Mouse (Mus musculus) frontal cortex, adult (tissue): Measurements from ENCODE around the gene Tmem209.

Source experiments
- ATAC-seq: cut with Nextera tagmentation; 2 replicates; pipeline ENCODE4 v1.9.2; 2017; ENCODE audit warnings: mild to moderate bottlenecking, moderate library complexity, mixed read lengths; ENCODE audit not compliant: low TSS enrichment

The Tmem209 gene

DNA sequence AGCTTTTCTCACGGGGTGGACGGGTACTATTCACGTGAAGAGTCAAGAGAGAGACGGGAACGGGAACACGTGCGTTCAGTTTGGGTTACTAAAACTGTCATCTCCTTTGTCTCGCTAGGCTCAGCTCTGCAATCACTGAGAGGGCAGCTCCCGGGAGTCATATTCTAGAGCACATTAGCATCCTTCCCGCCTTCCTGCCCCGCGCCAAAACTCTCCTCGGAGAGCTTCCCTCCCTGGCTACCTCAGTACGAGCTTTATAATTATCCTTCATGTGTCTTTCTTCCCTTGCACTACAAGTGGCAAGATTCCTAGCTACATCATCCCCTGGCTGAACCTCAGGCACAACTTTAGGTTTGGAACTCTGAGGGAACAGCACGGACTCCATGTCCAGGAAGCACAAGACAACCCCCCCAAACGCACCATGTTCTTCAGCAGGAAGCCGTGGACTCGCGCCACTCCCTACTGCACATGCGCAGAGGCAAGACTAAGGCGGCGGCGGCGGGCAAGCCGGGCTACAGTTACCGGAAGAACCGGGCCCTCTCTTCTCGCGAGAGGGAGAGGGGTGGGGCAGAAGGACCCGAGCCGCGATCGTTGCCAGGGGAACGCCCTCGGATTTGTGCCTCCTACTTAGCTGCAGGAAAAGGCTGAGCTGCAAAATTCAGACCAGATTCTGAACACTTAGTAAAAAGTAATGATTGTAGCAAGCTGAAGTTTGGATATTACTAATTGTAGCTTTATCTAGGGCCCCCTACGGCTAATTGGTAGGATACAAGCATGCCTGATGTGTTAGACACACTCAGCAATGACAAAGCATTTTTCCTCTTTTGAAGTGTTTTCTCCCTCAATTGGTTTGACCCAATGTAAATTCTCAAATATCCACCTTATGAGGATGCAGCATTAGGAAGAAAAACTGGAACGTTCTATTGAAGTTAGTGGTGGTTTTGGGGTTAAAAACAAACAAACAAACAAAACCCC lies at the start of gene Tmem209, which contains the start of gene Ssmem1:
TSS of gene Tmem209 (minus strand) at position 519 of the 975 bp plus-strand sequence.
TSS of gene Ssmem1 (plus strand) at position 585 of the 975 bp plus-strand sequence.
- ATAC-seq: peak; percentile 100

DNA sequence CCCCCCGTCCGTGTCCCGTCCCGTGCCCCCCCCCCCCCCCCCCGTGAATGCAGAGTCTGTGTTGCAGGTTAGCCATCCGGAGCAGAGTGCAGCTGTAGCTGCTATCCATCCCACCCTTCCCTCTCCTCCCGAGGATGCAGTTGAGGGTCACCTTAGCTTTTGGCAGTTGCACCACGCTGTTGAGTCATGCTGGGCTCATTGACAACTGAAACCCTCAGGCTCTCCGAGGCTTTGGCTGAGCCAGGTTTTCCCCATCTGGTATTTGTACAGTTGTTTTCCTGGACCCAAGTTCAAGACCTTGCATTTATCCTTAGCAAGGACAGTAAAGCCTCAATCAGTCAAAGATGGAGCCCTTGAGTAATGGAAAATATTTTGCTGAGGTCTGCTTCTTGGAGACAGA lies 46.5 kb upstream of the Tmem209 start:
- no peak for ATAC-seq

DNA sequence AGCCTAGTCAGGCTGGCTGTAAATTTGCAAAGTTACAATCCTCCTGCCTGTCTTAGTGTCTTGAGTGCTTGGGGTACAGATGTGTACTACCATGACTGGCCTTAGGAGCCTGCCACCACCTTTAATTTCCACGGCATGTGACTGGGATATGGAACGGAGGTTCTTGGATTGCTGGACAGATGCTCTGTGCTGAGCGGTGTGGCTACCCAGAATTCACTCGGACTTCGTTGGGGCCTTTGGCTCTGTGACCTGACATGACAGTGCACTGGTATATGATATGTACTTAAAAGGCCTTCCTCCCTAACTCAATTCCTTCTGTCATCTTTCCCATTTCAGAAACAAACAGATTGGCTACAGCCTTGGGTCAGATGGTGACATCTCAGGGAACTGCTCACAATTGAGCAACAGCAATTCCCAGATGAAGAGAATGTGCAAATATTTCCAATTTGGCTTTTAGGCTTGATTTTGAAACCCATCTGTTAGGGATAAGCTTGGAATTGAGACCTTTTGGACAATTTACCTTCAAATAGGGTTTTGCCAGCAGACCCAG lies 45.1 kb upstream of the Tmem209 start:
- no peak for ATAC-seq

DNA sequence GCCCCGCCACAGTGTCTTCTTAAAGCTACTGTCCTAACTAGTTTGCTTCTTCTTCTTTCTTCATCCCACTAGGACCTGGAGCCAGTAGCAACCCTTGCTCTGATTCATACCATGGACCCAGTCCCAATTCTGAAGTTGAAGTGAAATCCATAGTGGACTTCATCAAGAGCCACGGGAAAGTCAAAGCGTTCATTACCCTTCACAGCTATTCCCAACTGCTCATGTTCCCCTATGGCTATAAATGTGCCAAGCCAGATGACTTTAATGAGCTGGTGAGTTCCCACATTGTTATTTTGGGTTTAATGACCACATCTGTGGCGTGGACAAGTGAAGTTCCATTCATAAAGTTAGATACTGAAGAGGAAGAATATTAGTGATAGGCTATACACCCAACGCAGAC lies 44.5 kb upstream of the Tmem209 start:
- ATAC-seq: no peak

DNA sequence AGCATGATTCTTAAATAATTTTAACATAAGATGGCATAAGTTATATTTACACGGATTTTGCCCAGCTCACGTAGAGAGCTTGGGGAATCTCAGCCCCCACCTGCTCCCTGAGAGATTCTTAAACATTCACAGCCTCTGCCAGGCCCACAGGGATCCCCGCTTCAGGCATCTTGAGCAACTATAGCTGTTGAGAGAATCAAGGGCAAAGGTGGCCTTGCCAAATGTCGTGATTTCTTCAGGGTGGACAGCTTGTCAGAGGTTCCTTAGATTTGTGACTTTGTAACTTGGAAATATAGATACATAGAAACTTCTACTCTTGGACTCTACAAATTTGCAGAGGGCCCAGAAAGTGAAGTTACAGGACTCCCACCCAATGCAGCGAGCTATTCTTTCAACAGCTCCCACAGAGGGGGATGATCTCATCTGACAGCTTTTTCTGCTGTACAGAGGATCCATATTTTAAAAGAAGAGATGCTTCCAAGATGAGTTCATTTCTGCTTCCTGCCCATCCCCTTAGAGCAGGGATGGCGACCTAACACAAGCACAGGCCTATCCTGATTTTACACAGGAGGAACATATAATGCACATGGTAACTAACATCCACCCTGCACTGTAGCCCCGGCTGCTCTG lies 43.9 kb upstream of the Tmem209 start:
- ATAC-seq: peak; percentile 51; the same call in 1 of the 2 replicates

DNA sequence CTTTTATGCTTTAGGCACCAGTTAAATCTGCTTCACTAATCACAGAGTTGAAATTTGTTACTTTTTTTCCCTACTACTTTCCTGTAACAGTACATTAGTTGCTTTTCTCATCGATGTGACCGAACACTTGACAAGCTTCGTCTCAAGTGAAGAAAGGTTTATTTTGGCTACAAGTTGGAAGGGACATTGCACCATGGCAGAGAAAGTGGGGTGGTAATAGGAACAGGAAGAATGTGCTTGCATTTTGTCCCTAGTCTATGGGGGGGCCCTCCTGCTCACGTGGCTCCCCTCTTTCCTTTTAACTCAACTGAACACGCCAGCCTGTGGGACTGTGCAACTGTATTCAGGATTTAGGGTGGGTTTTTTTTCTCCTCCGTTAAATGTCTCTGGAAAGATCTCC lies 43.0 kb upstream of the Tmem209 start:
- ATAC-seq: no peak

DNA sequence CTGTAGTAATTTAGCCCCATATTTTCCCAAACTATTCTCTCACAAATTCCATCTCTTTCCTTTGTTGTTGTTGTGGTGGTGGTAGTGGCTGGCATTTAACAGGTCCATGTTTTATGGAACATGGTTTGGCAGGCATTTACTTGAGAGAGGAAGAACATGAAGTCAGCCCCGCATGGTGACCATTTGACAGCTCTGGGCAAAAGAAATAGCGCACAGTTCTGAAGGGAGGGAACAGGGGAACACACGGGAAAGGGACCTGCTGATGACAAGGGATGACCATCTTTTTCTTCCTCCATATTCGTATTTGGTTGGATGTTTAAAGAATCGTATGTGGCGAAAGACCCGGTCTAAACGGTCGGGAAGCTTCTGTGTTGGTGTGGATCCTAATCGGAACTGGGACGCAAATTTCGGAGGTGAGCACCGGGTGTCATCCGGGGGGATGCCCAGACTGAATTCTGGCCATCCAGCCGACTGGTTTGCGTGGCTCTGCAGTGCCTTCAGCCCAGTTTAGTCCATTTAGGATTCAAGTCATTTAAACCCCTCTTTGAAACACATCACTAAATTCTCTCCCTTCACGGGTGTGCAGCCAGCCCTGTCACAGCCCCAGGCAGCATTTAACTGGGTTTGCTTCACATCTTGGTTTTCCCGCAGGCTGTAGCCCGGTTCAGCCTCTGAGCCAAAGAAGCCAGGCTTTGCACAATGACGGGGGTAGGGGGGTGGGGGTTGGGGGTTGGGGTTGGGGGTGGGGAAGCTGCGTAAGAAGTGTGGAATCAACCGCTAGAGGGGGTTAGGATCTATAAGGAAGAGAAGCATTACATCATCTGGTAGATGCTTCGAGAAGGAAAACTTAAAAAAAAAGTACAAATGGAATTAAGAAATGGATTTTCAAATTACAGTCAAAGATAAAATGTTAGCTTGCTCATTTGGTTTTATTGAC lies 42.3 kb upstream of the Tmem209 start:
- ATAC-seq: 0 out of 2 replicates have a peak, but pooled peaks have one; percentile 38

DNA sequence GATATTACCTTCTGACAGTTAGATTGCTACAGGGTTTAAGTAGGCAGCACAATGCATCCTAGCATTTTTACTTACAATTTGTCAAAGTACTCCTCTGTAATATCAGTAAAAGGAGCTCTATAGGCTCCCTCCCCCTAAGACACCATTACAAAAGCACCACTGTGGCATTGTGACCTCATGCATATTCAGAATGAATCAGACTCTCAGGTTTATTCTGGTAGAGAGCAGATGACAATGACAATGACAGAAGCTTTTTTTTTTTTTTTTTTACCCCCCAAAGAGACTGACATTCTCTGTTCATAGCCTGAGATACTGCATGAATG lies 41.6 kb upstream of the Tmem209 start:
- peak; percentile 11; the same call in 1 of the 2 replicates for ATAC-seq

DNA sequence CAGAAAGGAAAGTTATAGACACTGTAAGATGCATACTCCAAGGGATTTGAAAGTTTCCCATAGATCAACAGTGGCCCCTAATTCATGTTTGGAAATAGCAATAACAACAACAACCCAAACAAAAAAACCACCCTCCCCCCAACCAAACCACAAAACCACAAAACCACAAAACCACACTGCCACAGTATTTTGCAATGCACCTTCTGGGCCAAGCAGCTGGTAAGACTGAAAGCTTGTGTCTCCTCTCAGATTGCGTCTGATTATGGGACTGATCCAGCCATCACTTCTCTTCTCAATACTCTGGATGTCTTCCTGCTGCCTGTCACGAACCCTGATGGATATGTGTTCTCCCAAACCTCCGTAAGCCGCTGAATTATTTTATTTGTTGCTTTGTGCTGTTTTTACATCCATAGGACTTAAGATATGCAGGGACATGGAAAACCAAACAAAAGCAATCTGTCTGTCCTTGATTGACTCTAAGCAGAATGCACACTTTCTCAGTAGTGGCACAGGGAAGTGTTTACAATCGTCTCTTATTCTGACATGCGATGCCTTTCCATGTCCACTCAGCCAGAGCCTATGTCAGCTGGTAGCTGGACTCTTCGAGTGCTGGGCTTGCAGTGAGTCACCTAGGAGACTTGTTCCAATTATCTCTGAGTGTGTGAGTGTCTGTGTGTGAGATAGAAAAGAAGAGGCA lies 41.1 kb upstream of the Tmem209 start:
- peak; percentile 2; the same call in 1 of the 2 replicates for ATAC-seq

DNA sequence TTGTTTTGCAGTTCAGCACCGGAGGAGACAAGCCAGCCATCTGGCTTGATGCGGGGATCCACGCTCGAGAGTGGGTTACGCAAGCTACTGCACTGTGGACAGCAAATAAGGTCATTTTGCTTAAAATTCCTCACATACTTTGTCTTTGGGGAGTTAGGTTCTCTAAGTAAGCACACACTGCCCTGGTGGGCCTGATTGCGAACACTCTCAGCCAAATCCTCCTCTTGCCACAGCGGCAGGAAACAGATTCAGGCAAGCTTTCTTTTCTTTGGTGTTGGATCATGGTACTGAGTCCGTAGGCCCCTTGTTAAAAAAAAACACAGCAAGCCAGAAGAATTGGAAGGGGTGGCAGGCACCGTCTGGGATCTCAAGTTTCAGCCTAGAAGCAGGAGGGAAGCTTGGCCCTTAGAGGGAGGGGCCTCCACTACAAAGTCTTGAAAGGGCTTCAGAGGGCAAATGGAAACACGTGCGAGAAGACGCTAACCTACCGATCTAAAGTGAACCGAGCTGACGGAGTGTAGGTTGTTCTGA lies 39.7 kb upstream of the Tmem209 start:
- no peak for ATAC-seq

DNA sequence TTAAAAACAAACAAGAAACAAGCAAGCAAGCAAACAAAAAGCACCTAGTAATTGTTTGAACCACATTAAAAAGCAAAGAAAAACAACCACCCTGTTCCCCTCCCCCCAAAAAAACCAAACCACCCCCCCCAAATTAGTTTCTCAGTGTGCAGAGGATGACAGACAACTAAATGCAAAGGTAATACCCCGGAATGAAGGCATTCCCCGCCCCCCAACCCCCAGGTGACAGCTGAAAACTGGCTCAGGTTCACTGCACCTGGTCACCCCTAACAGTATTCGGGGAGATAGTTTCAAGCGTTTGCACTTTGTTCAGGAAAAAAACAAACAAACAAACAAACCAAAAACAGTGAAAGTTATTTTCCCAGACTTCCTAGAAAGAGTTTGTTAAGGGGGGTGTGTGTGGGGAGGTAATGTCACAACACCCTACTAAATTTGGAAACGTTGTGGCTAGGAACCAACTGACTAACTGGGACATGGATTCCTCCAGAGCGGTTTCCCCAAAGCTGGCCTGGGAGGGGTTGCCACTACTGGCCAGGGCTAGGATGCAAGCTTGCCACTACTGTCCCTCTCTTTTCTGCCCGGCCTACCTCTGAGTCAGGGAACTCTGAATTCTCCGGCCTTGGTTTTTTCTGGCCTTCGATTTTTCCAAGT lies 38.2 kb upstream of the Tmem209 start:
- no peak for ATAC-seq

DNA sequence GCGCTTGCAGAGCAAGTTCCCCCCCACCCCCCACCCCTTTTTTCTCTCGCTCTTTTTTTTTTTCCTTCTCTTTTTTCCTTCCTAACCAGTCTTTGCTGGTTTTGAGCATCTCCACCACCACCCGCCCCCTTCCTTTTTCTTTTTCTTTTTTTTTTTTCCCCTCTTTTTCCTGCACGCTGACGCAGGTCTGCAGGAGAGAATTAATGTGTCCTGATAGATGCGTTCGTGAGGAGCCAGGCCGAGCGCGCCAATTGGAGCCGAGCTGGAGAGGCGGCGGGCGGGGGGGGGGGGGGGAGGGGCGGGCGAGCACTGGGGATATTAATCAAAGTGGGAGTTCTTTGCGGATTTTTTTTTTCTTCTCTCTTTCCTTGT lies 37.7 kb upstream of the Tmem209 start:
- ATAC-seq: no peak

DNA sequence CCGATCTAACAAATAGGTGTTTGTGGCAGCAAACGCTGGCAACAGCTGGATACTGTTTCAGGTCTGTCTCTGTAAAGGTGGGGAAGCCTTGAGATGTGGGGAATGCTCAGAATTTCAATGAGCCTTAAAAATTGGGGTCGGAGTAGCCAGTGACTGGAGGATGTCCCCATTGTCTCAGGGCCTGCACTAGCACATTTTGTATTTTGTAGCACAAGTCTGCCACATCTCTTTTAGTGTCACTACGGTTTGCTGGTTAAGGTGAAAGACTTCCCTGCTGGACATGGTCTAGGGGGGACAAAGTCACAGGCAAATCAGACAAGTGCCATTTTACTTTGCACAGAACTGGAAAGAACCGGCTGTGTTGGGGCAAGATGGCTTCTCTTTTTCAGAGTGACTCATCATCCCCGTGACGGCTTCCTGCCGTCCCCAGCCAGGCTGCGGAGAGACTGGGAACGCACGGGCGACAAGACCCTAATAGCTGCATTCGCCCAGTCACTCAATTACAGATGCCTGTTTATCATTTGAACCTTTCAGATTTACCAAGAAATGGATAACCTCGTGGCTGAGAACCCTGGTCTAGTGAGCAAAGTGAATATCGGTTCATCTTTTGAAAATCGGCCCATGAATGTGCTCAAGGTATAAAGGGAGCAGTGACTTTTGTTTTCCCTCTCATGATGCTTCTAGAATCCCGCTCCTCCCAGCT lies 37.1 kb upstream of the Tmem209 start:
- ATAC-seq: no peak

DNA sequence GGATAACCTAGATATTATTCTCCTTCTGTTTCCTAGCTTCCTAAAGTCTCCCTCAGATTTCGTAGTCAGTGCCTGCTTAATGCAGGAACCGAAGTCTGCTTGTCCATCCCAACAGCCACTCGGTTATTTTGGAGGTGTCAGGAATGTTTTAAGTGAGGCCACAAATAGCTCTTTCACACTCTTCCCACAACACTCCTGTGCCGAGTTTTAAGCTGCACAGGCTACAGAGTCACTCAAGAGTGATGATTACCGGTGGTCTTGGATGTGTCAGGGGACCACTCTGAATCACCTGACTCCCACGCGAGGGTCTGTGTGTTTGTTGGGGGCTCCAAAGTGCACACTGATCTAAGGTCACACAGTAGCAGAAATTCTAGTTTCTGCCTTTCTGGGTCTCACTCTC lies 36.1 kb upstream of the Tmem209 start:
- peak; percentile 76 for ATAC-seq

DNA sequence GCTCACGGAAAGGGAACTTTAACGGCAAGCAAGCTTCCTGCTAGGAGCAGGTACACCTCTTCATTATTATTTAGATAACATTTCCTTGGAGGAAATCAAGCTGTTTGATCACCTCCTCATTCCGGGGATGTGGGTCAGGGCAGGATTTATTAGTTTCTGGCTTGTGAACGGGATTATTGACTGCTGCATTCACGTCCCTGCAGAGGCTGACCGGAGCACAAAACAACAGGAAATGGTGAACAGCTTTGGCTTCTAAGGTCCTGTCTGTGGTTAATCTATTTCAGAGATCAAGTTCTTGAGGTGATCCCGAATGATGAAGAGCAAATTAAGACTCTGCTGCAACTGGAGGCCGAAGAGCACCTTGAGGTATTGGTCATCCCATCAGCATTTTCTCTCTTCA lies 34.3 kb upstream of the Tmem209 start:
- ATAC-seq: no peak

DNA sequence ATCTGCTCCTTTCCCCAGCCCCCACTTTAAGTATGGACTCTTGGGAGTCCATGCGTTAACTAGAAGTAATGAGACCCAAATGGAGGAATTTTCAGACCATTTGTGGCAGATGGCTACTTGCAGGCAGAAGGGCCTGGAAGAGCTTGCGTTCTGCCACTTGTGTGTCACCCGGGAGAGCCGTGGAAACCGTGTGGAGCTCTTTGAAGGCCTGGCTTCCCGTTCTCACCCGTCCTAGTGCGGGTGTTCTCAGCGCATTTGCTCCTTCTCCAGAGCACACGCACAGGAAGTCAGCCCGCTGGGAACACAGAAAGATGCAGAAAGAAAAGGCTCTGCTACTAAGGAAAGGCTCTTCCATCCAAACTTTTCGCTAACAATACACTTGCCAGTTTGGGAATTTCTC lies 33.5 kb upstream of the Tmem209 start:
- no peak for ATAC-seq

DNA sequence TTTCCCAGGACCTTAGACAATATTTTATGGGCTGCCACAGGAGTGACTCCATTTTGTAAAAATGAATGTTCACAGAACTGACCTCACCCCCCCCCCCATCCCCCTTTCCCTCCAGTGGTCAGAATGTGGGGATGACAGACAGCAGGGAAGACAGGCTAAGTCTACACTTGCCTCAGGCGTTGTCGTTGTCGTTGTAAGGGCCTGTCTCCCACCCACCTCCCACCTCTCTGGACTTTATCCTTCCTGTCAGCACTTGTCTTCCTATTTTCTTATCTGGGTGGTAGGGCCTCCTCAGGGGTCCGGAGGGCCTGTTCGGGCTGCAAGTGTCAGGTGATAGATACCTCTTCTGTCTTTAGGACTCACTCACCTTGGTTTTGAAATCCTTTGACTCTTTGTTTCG lies 32.7 kb upstream of the Tmem209 start:
- ATAC-seq: no peak

DNA sequence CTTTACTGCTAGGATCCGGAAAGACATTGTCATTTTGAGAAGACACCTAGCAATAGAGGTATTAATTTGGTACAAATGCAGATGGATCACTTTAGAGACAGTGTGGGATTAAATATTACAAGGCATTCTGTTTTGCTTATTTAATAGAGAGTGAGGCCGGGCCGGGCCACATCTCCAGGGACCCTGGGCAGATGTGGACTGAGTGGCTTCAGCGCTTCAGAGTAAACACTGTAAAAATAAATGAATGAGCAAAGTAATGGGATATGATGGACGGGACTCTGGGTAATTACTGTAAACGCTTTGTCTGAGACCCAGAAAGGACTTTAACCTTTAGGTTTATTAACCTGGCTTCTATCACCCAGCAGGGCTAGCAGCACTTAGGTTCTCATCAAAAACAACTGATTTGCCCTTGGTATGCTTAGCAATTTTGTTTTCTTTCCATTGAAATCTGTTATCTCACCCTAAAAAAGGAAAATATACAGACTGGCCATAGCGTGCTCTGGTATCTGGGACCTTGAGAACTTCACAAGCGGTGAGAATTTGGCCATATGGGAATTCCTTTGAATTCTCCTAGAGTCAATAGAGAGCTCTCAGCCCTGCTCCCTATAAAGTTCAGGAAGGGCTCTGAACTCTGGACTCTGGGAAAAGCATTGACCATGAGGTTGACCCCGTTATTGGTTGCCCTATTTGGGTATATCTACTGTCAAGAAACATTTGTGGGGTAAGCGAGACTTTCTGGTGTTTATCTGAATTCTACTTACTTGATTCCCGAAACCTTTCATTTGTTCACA lies 31.6 kb upstream of the Tmem209 start, which contains the start of gene Cpa2:
TSS of gene Cpa2 (plus strand) at position 574 of the 791 bp plus-strand sequence.
- ATAC-seq: no peak

DNA sequence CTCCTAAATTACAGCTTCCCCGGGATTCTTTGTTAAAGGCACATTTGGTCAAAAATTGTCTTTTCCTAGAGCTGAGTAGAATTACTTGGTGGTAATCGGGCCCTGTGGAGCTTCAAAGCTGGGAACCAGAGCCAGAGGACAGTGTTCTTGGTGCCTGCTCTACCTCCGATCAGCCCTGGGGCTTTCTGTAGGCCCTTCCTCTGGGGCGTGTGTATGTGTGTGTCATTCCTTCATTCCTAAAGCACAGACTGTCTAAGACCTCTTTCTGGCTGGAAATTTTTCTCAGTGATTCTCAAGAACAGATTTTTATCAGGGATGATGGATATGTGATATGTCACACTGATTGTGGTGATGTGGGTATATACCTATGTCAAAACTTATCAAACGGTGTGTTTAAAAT lies 29.2 kb upstream of the Tmem209 start:
- ATAC-seq: no peak
